7 mouse cellular contexts compared by ENCODE assay signal in the genomic region with DNA sequence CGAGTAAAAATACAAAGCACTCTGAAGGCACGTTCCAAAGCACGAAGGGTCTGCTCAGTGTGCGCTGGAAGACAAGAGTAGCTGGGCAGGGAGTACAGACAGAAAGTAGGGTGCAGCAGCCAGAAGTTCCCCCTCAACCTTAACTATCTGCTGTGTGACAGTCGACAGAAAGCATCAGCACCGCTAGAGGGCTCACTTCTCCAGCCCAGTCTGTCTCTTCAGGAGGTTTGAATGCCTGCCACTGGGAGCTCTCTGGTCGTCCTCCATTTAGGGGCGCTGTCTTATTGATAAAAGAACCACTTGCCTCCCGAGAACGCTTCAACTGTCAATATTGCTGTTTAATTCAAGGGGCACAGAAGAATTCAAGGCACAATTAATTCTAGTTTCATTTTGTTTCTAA. TPM values are rescaled to one million over a fixed set of nuclear protein-coding genes. Genes with fewer than 3 reads are reported as not detected.
A peak's percentile ranks its signal among the peaks of the same experiment; 100 is the strongest.
DNase-seq lines count a peak whose midpoint lies in the region; ATAC-seq and TF ChIP-seq lines count a peak whose summit lies in the region.

No protein-coding gene starts in this region.

- H3K27ac ChIP-seq in embryonic facial prominence, embryonic 11.5 days (replicated peaks; ENCODE audit: low read depth, low read length), result no peak overlapping the region
- no peak overlapping the region for H3K27ac ChIP-seq in limb, embryonic 10.5 days
- H3K27ac ChIP-seq in midbrain, embryonic 13.5 days, result no peak overlapping the region
- no peak overlapping the region for H3K27ac ChIP-seq in small intestine, adult 2 months (ENCODE audit: insufficient read depth, low read depth, low read length)

- H3K4me1 ChIP-seq in embryonic facial prominence, embryonic 11.5 days (ENCODE audit: control insufficient read depth, insufficient read depth, low read length), result no peaks in the 10 kb centered on the region
- no peaks in the 10 kb centered on the region for H3K4me1 ChIP-seq in limb, embryonic 10.5 days
- H3K4me1 ChIP-seq in midbrain, embryonic 13.5 days (replicated peaks), result no peaks in the 10 kb centered on the region
- no peaks in the 10 kb centered on the region for H3K4me1 ChIP-seq in small intestine, adult 2 months (ENCODE audit: control insufficient read depth, insufficient read depth, insufficient read length, low read length)

- DNase-seq in adrenal gland, postnatal 14 days, result peak; percentile 88
- peak; percentile 84 for DNase-seq in embryonic facial prominence, embryonic 11.5 days (ENCODE audit: low spot score)
- peak; percentile 87 to 88 for DNase-seq in heart, adult 18-20 months
- DNase-seq in kidney, adult 18-20 months, result peak; percentile 85
- peak; percentile 64 for DNase-seq in limb, embryonic 10.5 days (ENCODE audit: low spot score)

- TF ChIP-seq POLR2A in small intestine, adult 2 months (IDR thresholded peaks at IDR 0.05; ENCODE audit: low read depth, low read length), result no peak

- no peak overlapping the region for H3K4me3 ChIP-seq in embryonic facial prominence, embryonic 11.5 days (ENCODE audit: low read depth, low read length)
- H3K4me3 ChIP-seq in limb, embryonic 10.5 days, result 0 out of 2 replicates have a peak overlapping the region, but pooled peaks have one; percentile 20
- H3K4me3 ChIP-seq in midbrain, embryonic 13.5 days (replicated peaks), result peak overlapping the region; percentile 11; the same call in 1 of the 2 replicates
- no peak overlapping the region for H3K4me3 ChIP-seq in small intestine, adult 2 months (ENCODE audit: low read depth, low read length)

- peak; percentile 94 for TF ChIP-seq CTCF in small intestine, adult 2 months (IDR thresholded peaks at IDR 0.05; ENCODE audit: extremely low read depth, insufficient read length, insufficient replicate concordance, low read depth, low read length)

- 5% methylated on average over 10 of the region's 10 CpGs for WGBS in embryonic facial prominence, embryonic 11.5 days
- WGBS in limb, embryonic 10.5 days, result 4% methylated on average over 10 of the region's 10 CpGs
- 4% methylated on average over 10 of the region's 10 CpGs for WGBS in midbrain, embryonic 13.5 days
- 5% methylated on average over 10 of the region's 10 CpGs for WGBS in small intestine, adult 2 months

- H3K36me3 ChIP-seq in embryonic facial prominence, embryonic 11.5 days (replicated peaks; ENCODE audit: control insufficient read depth, insufficient read depth, low read depth, low read length), result no peaks in the 10 kb centered on the region
- H3K36me3 ChIP-seq in limb, embryonic 10.5 days, result no peaks in the 10 kb centered on the region
- no peaks in the 10 kb centered on the region for H3K36me3 ChIP-seq in midbrain, embryonic 13.5 days
- no peaks in the 10 kb centered on the region for H3K36me3 ChIP-seq in small intestine, adult 2 months (ENCODE audit: control insufficient read depth, insufficient read depth, low read length)

- no peaks in the 10 kb centered on the region for H3K27me3 ChIP-seq in embryonic facial prominence, embryonic 11.5 days (ENCODE audit: control insufficient read depth, insufficient read depth, low read length)
- H3K27me3 ChIP-seq in limb, embryonic 10.5 days (ENCODE audit: low read depth, poor library complexity, severe bottlenecking), result no peaks in the 10 kb centered on the region
- H3K27me3 ChIP-seq in midbrain, embryonic 13.5 days, result no peaks in the 10 kb centered on the region
- H3K27me3 ChIP-seq in small intestine, adult 2 months (ENCODE audit: control insufficient read depth, insufficient read depth, low read length), result no peaks in the 10 kb centered on the region; the same call in 1 of the 2 replicates

- H3K4me2 ChIP-seq in embryonic facial prominence, embryonic 11.5 days (ENCODE audit: low read depth, low read length), result no peak overlapping the region
- peak overlapping the region; percentile 36 for H3K4me2 ChIP-seq in midbrain, embryonic 13.5 days (replicated peaks)

- H3K9ac ChIP-seq in embryonic facial prominence, embryonic 11.5 days (replicated peaks; ENCODE audit: low read length), result no peak overlapping the region
- no peak overlapping the region for H3K9ac ChIP-seq in midbrain, embryonic 13.5 days (replicated peaks)

- ATAC-seq in embryonic facial prominence, embryonic 11.5 days (replicated peaks; ENCODE audit: insufficient number of reproducible peaks, low FRiP score, low TSS enrichment, low read depth), result peak; percentile 48; the same call in 1 of the 2 replicates
- ATAC-seq in midbrain, embryonic 13.5 days, result peak; percentile 95

- no peaks in the 10 kb centered on the region for H3K9me3 ChIP-seq in embryonic facial prominence, embryonic 11.5 days (replicated peaks; ENCODE audit: control insufficient read depth, low read length)
- H3K9me3 ChIP-seq in limb, embryonic 10.5 days (replicated peaks), result no peaks in the 10 kb centered on the region
- H3K9me3 ChIP-seq in midbrain, embryonic 13.5 days, result no peaks in the 10 kb centered on the region

RNA-seq across cellular contexts. Expression of gene Il2ra, which starts 21.4 kb away (rescaled TPM):
- 0.19 and 1.5 TPM in 2 replicates for total RNA-seq in adrenal gland, postnatal 14 days (2021)
- polyA plus RNA-seq in embryonic facial prominence, embryonic 11.5 days (2014; fragmentation: Nextera tagmentation; extraction: Ambion mirVana), result not detected in 2 replicates
- total RNA-seq in heart, adult 18-20 months (2021), result 1 to 10 TPM in 1 of 2 experiments, under 1 TPM in 1; 0.62 to 1.2 TPM
- not detected in 2 replicates for polyA plus RNA-seq in limb, embryonic 10.5 days (2016; fragmentation: Nextera tagmentation; extraction: Ambion mirVana)
- polyA plus RNA-seq in midbrain, embryonic 13.5 days (2015; fragmentation: Nextera tagmentation; extraction: Ambion mirVana), result 0.16 TPM in 1 of 2 replicates, not detected in the other
- 0.11 and 0.33 TPM in 2 replicates for polyA plus RNA-seq in small intestine, adult 2 months (2012; rRNA removed)

RNA-seq across cellular contexts. Expression of gene Gm17490, which starts 37.9 kb away (rescaled TPM):
- not detected in 2 replicates for total RNA-seq in adrenal gland, postnatal 14 days (2021)
- not detected in 2 replicates for polyA plus RNA-seq in embryonic facial prominence, embryonic 11.5 days (2014; fragmentation: Nextera tagmentation; extraction: Ambion mirVana)
- total RNA-seq in heart, adult 18-20 months (2021), result not detected
- polyA plus RNA-seq in limb, embryonic 10.5 days (2016; fragmentation: Nextera tagmentation; extraction: Ambion mirVana), result not detected in 2 replicates
- not detected in 2 replicates for polyA plus RNA-seq in midbrain, embryonic 13.5 days (2015; fragmentation: Nextera tagmentation; extraction: Ambion mirVana)
- polyA plus RNA-seq in small intestine, adult 2 months (2012; rRNA removed), result not detected in 2 replicates

RNA-seq across cellular contexts. Expression of gene Il15ra, which starts 41.1 kb away (rescaled TPM):
- total RNA-seq in adrenal gland, postnatal 14 days (2021), result 50.8 and 59.1 TPM in 2 replicates
- polyA plus RNA-seq in embryonic facial prominence, embryonic 11.5 days (2014; fragmentation: Nextera tagmentation; extraction: Ambion mirVana), result 0.28 and 0.29 TPM in 2 replicates
- 10 to 100 TPM; 29.6 to 30.6 TPM for total RNA-seq in heart, adult 18-20 months (2021)
- 0.30 and 0.81 TPM in 2 replicates for polyA plus RNA-seq in limb, embryonic 10.5 days (2016; fragmentation: Nextera tagmentation; extraction: Ambion mirVana)
- 1.1 and 1.3 TPM in 2 replicates for polyA plus RNA-seq in midbrain, embryonic 13.5 days (2015; fragmentation: Nextera tagmentation; extraction: Ambion mirVana)
- polyA plus RNA-seq in small intestine, adult 2 months (2012; rRNA removed), result 29.0 and 33.8 TPM in 2 replicates

Comparison
In these comparisons a context has a peak if more than half of its experiments do, and no peak if none do; other contexts are left out.
1. H3K4me3 ChIP-seq: peak in limb, embryonic 10.5 days (single experiment) and midbrain, embryonic 13.5 days (single experiment); none in embryonic facial prominence, embryonic 11.5 days (single experiment) and small intestine, adult 2 months (single experiment).
2. RNA of gene Il15ra, which starts 41.1 kb away (polyA plus RNA-seq): 29.0 to 33.8 TPM in small intestine, adult 2 months; 1.1 to 1.3 TPM in midbrain, embryonic 13.5 days, 0.30 to 0.81 TPM in limb, embryonic 10.5 days and 0.28 to 0.29 TPM in embryonic facial prominence, embryonic 11.5 days; every median in the first group is over 10 times any median in the second.
3. Peak in every context shown above with its lines, with median percentiles within 50 percentile points of each other: DNase-seq.